Mouse (Mus musculus) CH12.LX (cell line): ENCODE data around the gene Tjap1. TPM values are rescaled to one million over a fixed set of nuclear protein-coding genes. Genes with fewer than 3 reads are reported as not detected.

Source experiments
- DNase-seq: peaks from one replicate; pipeline ENCODE4 v3.0.0-alpha.2; 2013; ENCODE audit errors: extremely low read depth
- H3K27ac ChIP-seq: 2 replicates; pipeline ENCODE4 v1.5.1; 2012; ENCODE audit warnings: low read depth, mild to moderate bottlenecking, control low read depth, moderate library complexity; ENCODE audit not compliant: insufficient read depth
- H3K27me3 ChIP-seq: replicated peaks from 2 replicates; pipeline ENCODE3; 2012; ENCODE audit warnings: inconsistent platforms
- H3K36me3 ChIP-seq, 2 experiments: replicated peaks in 1 of 2; 2 replicates each; pipeline versions ENCODE3 to v1.6.1; 2012; ENCODE audit warnings: inconsistent platforms in 1 of 2, low read length in 1 of 2, mild to moderate bottlenecking in 1 of 2, mixed read lengths in 1 of 2, moderate library complexity in 1 of 2; ENCODE audit not compliant: control insufficient read depth in 1 of 2, insufficient read depth in 1 of 2
- H3K4me1 ChIP-seq, 2 experiments: 2 replicates each; pipeline ENCODE4 v1.6.1; 2012; ENCODE audit warnings: inconsistent platforms in 1 of 2, moderate library complexity in 1 of 2; ENCODE audit not compliant: insufficient read depth in 2 of 2, control insufficient read depth in 1 of 2
- H3K4me2 ChIP-seq: 2 replicates; pipeline ENCODE4 v1.6.1; 2012; ENCODE audit warnings: low read depth, mild to moderate bottlenecking, control low read depth; ENCODE audit not compliant: poor library complexity, insufficient read depth, severe bottlenecking
- H3K4me3 ChIP-seq, 3 experiments: fragments of 150-350 bp in 1 of 3; sonication (generic) in 1 of 3; replicated peaks in 1 of 3; 2 replicates each; pipeline versions ENCODE3 to v1.5.1; 2011 to 2012; ENCODE audit warnings: low read depth in 2 of 3, low read length in 2 of 3, mild to moderate bottlenecking in 2 of 3, moderate library complexity in 2 of 3, control low read depth in 1 of 3, improper control_type of control experiment in 1 of 3, inconsistent platforms in 1 of 3, mixed read lengths in 1 of 3; ENCODE audit not compliant: poor library complexity in 1 of 3
- H3K79me2 ChIP-seq: replicated peaks from 2 replicates; pipeline ENCODE4 v1.6.1; 2012; ENCODE audit warnings: mild to moderate bottlenecking, moderate library complexity; ENCODE audit not compliant: control insufficient read depth, poor library complexity, insufficient read depth, severe bottlenecking; ENCODE audit errors: extremely low read depth
- H3K9ac ChIP-seq: 2 replicates; pipeline ENCODE4 v1.6.1; 2012; ENCODE audit warnings: low read depth, mild to moderate bottlenecking, control low read depth, moderate library complexity; ENCODE audit not compliant: insufficient read depth
- H3K9me3 ChIP-seq: replicated peaks from 2 replicates; pipeline ENCODE3; 2012; ENCODE audit warnings: low read length, inconsistent platforms, mixed read lengths
- CHD1 ChIP-seq: IDR thresholded peaks from 2 replicates; pipeline ENCODE4 v1.6.1; 2012; ENCODE audit warnings: low read depth, low read length, improper control_type of control experiment, inconsistent platforms
- CTCF ChIP-seq, 2 experiments: IDR thresholded peaks in 1 of 2; conservative IDR thresholded peaks in 1 of 2; 2 replicates each; pipeline ENCODE4 v1.5.1; 2011 to 2012; ENCODE audit warnings: low read depth in 2 of 2, low read length in 2 of 2, improper control_type of control experiment in 1 of 2, inconsistent platforms in 1 of 2, mild to moderate bottlenecking in 1 of 2, moderate library complexity in 1 of 2
- E2F4 ChIP-seq: IDR thresholded peaks from 2 replicates; pipeline ENCODE4 v1.6.1; 2011; ENCODE audit warnings: low read depth, low read length, improper control_type of control experiment; ENCODE audit not compliant: insufficient replicate concordance
- ELF1 ChIP-seq: IDR thresholded peaks from 2 replicates; pipeline ENCODE4 v1.6.1; 2014; ENCODE audit warnings: low read depth, mild to moderate bottlenecking, inconsistent platforms, low read length, improper control_type of control experiment
- EP300 ChIP-seq: IDR thresholded peaks from 2 replicates; pipeline ENCODE4 v1.6.1; 2011; ENCODE audit warnings: low read length, improper control_type of control experiment
- ETS1 ChIP-seq: conservative IDR thresholded peaks from 2 replicates; pipeline ENCODE4 v1.6.1; 2012; ENCODE audit warnings: low read depth, mild to moderate bottlenecking, inconsistent platforms, low read length, improper control_type of control experiment, moderate library complexity
- GABPA ChIP-seq: IDR thresholded peaks from 2 replicates; pipeline ENCODE4 v1.6.1; 2012; ENCODE audit warnings: low read depth, low read length, improper control_type of control experiment, inconsistent platforms; ENCODE audit not compliant: insufficient replicate concordance
- HCFC1 ChIP-seq: IDR thresholded peaks from 2 replicates; pipeline ENCODE4 v1.6.1; 2012; ENCODE audit warnings: low read depth, mild to moderate bottlenecking, inconsistent platforms, low read length, improper control_type of control experiment
- JUN ChIP-seq: IDR thresholded peaks from 2 replicates; pipeline ENCODE4 v1.6.1; 2011; ENCODE audit warnings: low read depth, mild to moderate bottlenecking, low read length, improper control_type of control experiment, moderate library complexity; ENCODE audit not compliant: insufficient read depth
- KAT2A ChIP-seq: IDR thresholded peaks from 2 replicates; pipeline ENCODE4 v1.6.1; 2012; ENCODE audit warnings: low read length, improper control_type of control experiment, inconsistent platforms; ENCODE audit not compliant: insufficient replicate concordance
- MAFK ChIP-seq: IDR thresholded peaks from 2 replicates; pipeline ENCODE4 v1.6.1; 2011; ENCODE audit warnings: low read length, improper control_type of control experiment; ENCODE audit not compliant: insufficient replicate concordance
- MAX ChIP-seq: IDR thresholded peaks from 2 replicates; pipeline ENCODE4 v1.6.1; 2011; ENCODE audit warnings: low read length, improper control_type of control experiment
- MAZ ChIP-seq: IDR thresholded peaks from 2 replicates; pipeline ENCODE4 v1.6.1; 2012; ENCODE audit warnings: low read depth, mild to moderate bottlenecking, inconsistent platforms, low read length, improper control_type of control experiment, moderate library complexity
- MEF2A ChIP-seq: IDR thresholded peaks from 2 replicates; pipeline ENCODE4 v1.6.1; 2014; ENCODE audit warnings: low read depth, mild to moderate bottlenecking, inconsistent platforms, low read length, improper control_type of control experiment, borderline replicate concordance
- MXI1 ChIP-seq: IDR thresholded peaks from 2 replicates; pipeline ENCODE4 v1.6.1; 2011; ENCODE audit warnings: mild to moderate bottlenecking, low read depth, low read length, improper control_type of control experiment
- MYC ChIP-seq: IDR thresholded peaks from 2 replicates; pipeline ENCODE4 v1.6.1; 2011; ENCODE audit warnings: low read depth, mild to moderate bottlenecking, improper control_type of control experiment, low read length
- NRF1 ChIP-seq: IDR thresholded peaks from 2 replicates; pipeline ENCODE4 v1.6.1; 2014; ENCODE audit warnings: low read depth, mild to moderate bottlenecking, inconsistent platforms, low read length, improper control_type of control experiment, moderate library complexity
- PAX5 ChIP-seq: IDR thresholded peaks from 2 replicates; pipeline ENCODE4 v1.6.1; 2012; ENCODE audit warnings: low read length, inconsistent platforms, mixed read lengths
- POLR2A ChIP-seq: IDR thresholded peaks from 2 replicates; pipeline ENCODE4 v1.6.1; 2011; ENCODE audit warnings: low read depth, mild to moderate bottlenecking, improper control_type of control experiment, low read length
- POLR2AphosphoS2 ChIP-seq: IDR thresholded peaks from 2 replicates; pipeline ENCODE4 v1.6.1; 2011; ENCODE audit warnings: low read depth, low read length, improper control_type of control experiment
- RAD21 ChIP-seq: IDR thresholded peaks from 2 replicates; pipeline ENCODE4 v1.6.1; 2011; ENCODE audit warnings: low read depth, mild to moderate bottlenecking, low read length, improper control_type of control experiment, moderate library complexity
- RCOR1 ChIP-seq: conservative IDR thresholded peaks from 2 replicates; pipeline ENCODE4 v1.6.1; 2012; ENCODE audit warnings: low read depth, mild to moderate bottlenecking, inconsistent platforms, low read length, improper control_type of control experiment
- SIN3A ChIP-seq: IDR thresholded peaks from 2 replicates; pipeline ENCODE4 v1.6.1; 2012; ENCODE audit warnings: low read length, improper control_type of control experiment, inconsistent platforms
- SMC3 ChIP-seq: IDR thresholded peaks from 2 replicates; pipeline ENCODE4 v1.6.1; 2011; ENCODE audit warnings: low read depth, low read length, improper control_type of control experiment
- TBP ChIP-seq: conservative IDR thresholded peaks from 2 replicates; pipeline ENCODE4 v1.6.1; 2011; ENCODE audit warnings: low read depth, low read length, improper control_type of control experiment
- TCF12 ChIP-seq: IDR thresholded peaks from 2 replicates; pipeline ENCODE4 v1.6.1; 2014; ENCODE audit warnings: low read depth, mild to moderate bottlenecking, inconsistent platforms, low read length, improper control_type of control experiment
- UBTF ChIP-seq: IDR thresholded peaks from 2 replicates; pipeline ENCODE4 v1.6.1; 2012; ENCODE audit warnings: low read depth, mild to moderate bottlenecking, inconsistent platforms, low read length, improper control_type of control experiment, moderate library complexity
- USF1 ChIP-seq: IDR thresholded peaks from 2 replicates; pipeline ENCODE4 v1.6.1; 2014; ENCODE audit warnings: low read depth, mild to moderate bottlenecking, inconsistent platforms, low read length, improper control_type of control experiment
- ZKSCAN1 ChIP-seq: IDR thresholded peaks from 2 replicates; pipeline ENCODE4 v1.6.1; 2012; ENCODE audit warnings: low read depth, inconsistent platforms, low read length, improper control_type of control experiment, borderline replicate concordance
- ZMIZ1 ChIP-seq: IDR thresholded peaks from 2 replicates; pipeline ENCODE4 v1.6.1; 2012; ENCODE audit warnings: low read depth, mild to moderate bottlenecking, inconsistent platforms, low read length, improper control_type of control experiment
- ZNF384 ChIP-seq: IDR thresholded peaks from 2 replicates; pipeline ENCODE4 v1.6.1; 2012; ENCODE audit warnings: low read depth, low read length, improper control_type of control experiment, inconsistent platforms
- dilution Hi-C: fragments of 300-500 bp; cut with MboI; formaldehyde crosslinking; loops from 2 replicates; pipeline ENCODE4 v1.14.3; 2020; ENCODE audit warnings: low sequenced_read_pairs; ENCODE audit not compliant: extremely low pct_unique_long_range_greater_than_20kb, extremely low pct_ligation_motif_present
- in situ Hi-C: fragments of 300-500 bp; cut with MboI; formaldehyde crosslinking; loops from 3 replicates; pipeline ENCODE4 v1.14.3; 2019; ENCODE audit warnings: low sequenced_read_pairs, low pct_ligation_motif_present, low pct_unique_long_range_greater_than_20kb, mixed read lengths
- polyA plus RNA-seq: library from polyadenylated mRNA; unstranded; fragments of >175 nt; gene quantifications from 2 replicates; pipeline ENCODE4 v1.2.1, GENCODE M21; 2012; ENCODE audit warnings: low read depth; ENCODE audit not compliant: insufficient read length
- total RNA-seq, 2 experiments: library from RNA; depleted of rRNA; stranded (reverse); fragments of 300-350 nt in 1 of 2; fragments of >200 nt in 1 of 2; gene quantifications; 2 replicates each; pipeline ENCODE4 v1.2.3; 2012 to 2014

The Tjap1 gene
- total and polyA plus RNA-seq, 3 experiments: 8.6 to 24.3 (median 14.2) TPM

DNA sequence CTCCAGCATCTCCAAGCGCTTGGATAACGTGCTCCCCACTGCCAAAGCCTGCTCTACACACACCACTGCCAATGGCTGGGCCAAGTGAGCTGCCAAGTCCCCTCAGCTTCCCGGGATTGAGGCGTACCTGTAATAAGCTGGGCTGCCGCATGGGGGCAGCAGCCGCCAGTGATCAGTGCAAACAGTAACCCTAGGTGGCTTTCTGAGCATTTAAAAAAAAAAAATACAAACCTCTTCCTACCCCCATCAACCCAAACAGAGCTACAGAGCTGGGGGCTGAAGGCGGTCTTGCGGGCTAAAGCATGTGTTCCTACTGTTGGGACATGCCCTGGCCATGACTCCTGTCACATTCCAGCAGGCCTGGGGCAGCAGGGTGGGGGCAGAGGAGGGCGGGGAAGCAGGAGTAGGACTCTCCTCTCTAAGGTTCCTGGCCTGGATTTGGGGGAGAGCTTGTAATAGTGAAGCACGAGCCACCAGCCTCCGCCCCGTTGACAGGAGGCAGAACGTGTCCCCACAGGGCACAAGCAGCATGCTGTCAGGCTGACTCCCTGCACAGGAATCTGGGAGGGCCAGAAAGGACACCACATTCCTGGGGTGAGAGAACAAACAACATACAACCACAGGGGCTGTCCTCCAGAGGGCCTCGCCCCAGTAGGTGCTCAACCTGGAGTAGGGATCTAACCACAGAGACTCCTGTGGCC is 16.8 kb downstream of the Tjap1 start:
- H3K4me2 ChIP-seq: no peak overlapping the region
- H3K9ac ChIP-seq: no peak overlapping the region
- no peaks in the 10 kb centered on the region for H3K27me3 ChIP-seq
- H3K4me1 ChIP-seq: peaks cover 0 to 2% of the 10 kb centered on the region in 2 experiments; a peak in 1 of 4 replicates
- H3K9me3 ChIP-seq: no peaks in the 10 kb centered on the region
- H3K36me3 ChIP-seq: peaks cover 69 to 99% of the 10 kb centered on the region in 2 experiments
- in situ Hi-C loops (loop anchor here (5.0 kb wide), 1 partner anchor 121 kb away; no protein-coding TSS in a partner anchor), dilution Hi-C loops (no loop called here)
- H3K4me3 ChIP-seq: no peak overlapping the region
- peak; percentile 52 for DNase-seq
- TF ChIP-seq ETS1 (no peak), SMC3 (peak; percentile 79), MAX (no peak), MAZ (no peak), SIN3A (no peak), USF1 (no peak), PAX5 (no peak), POLR2AphosphoS2 (no peak), E2F4 (no peak), JUN (no peak), ZNF384 (peak; percentile 93), MEF2A (no peak), ZKSCAN1 (no peak), NRF1 (no peak), POLR2A (no peak), RAD21 (peak; percentile 85), CTCF (conservative IDR thresholded peaks at IDR 0.05 in 1 of 2, IDR thresholded peaks at IDR 0.05 in 1 of 2; ENCODE audit: low read depth in 2 of 2, low read length in 2 of 2) (peak; percentile 45 to 92), MXI1 (no peak), ZMIZ1 (no peak), GABPA (no peak), ELF1 (no peak), MYC (no peak), TCF12 (no peak), MAFK (no peak), KAT2A (no peak), EP300 (no peak), CHD1 (no peak), HCFC1 (no peak), UBTF (no peak), TBP (no peak), RCOR1 (no peak)
- no peaks in the 10 kb centered on the region for H3K79me2 ChIP-seq
- no peak overlapping the region for H3K27ac ChIP-seq
